Mouse (Mus musculus) bone marrow macrophage, adult 2 months (primary cell): ENCODE measurements around the gene Epc2.

Source experiments
- CTCF ChIP-seq: IDR thresholded peaks from 2 replicates; pipeline ENCODE4 v1.5.1; 2012; ENCODE audit warnings: low read depth, mild to moderate bottlenecking, low read length, moderate library complexity
- POLR2A ChIP-seq: IDR thresholded peaks from 2 replicates; pipeline ENCODE4 v1.6.1; 2012; ENCODE audit warnings: mild to moderate bottlenecking, low read depth, low read length, borderline replicate concordance

DNA sequence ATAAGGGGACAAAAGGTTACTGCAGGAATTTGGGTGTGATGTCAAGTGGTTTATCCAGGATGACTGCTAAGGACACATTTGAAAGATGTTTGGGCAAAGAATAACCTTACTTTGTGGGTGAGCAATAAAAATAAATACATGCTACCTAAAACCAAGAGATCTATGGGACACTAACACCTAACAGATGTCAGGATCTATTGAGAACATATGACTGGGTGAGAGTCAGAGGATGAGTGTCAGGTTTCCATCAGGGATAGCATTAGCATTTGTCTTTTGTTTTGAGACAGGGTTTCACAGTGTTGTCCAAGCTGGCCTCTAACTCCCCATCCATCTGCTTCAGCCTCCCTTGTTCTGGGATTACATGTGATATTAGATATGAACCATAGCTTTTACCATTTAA lies 141.6 kb downstream of the Epc2 start:
- no peak for TF ChIP-seq CTCF
- TF ChIP-seq POLR2A: no peak
